Mouse (Mus musculus): ENCODE results near the gene Six3. TPM values are rescaled to one million over a fixed set of nuclear protein-coding genes. Genes with fewer than 3 reads are reported as not detected.

Six3 gene
- polyA plus RNA-seq, 1 experiment from 2014 or later, result not detected

GRCm38 (mm10) chr17:85631106-85631505, 17.7 kb downstream of the Six3 start:
- no peak overlapping the region for H3K27ac ChIP-seq (replicated peaks)
- H3K4me2 ChIP-seq, result no peak overlapping the region
- H3K9me3 ChIP-seq (replicated peaks), result no peaks in the 10 kb centered on the region
- no peak overlapping the region for H3K4me3 ChIP-seq (replicated peaks)
- H3K9ac ChIP-seq (replicated peaks), result no peak overlapping the region
- no peak for ATAC-seq (ENCODE audit: low FRiP score)
- H3K27me3 ChIP-seq (replicated peaks), result peaks cover 84% of the 10 kb centered on the region
- WGBS, result 50% methylated on average over 5 of the region's 5 CpGs
- no peaks in the 10 kb centered on the region for H3K4me1 ChIP-seq
- H3K36me3 ChIP-seq, result no peaks in the 10 kb centered on the region

GRCm38 (mm10) chr17:85633619-85634018, 20.2 kb downstream of the Six3 start:
- WGBS, result under 1% methylated on average over 13 of the region's 13 CpGs
- ATAC-seq (ENCODE audit: low FRiP score), result no peak
- peaks cover 74% of the 10 kb centered on the region for H3K27me3 ChIP-seq (replicated peaks)

GRCm38 (mm10) chr17:85637876-85638275, 24.5 kb downstream of the Six3 start:
- no peaks in the 10 kb centered on the region for H3K9me3 ChIP-seq (replicated peaks)
- no peaks in the 10 kb centered on the region for H3K4me1 ChIP-seq
- H3K4me2 ChIP-seq, result no peak overlapping the region
- 58% methylated on average over 6 of the region's 6 CpGs for WGBS
- H3K36me3 ChIP-seq, result no peaks in the 10 kb centered on the region
- peaks cover 67% of the 10 kb centered on the region for H3K27me3 ChIP-seq (replicated peaks)
- no peak overlapping the region for H3K27ac ChIP-seq (replicated peaks)
- no peak overlapping the region for H3K9ac ChIP-seq (replicated peaks)
- no peak for ATAC-seq (ENCODE audit: low FRiP score)
- H3K4me3 ChIP-seq (replicated peaks), result no peak overlapping the region

More at GRCm38 (mm10) chr17:85633619-85634018, 20.2 kb downstream of the Six3 start:
- H3K9me3 ChIP-seq (replicated peaks), result no peaks in the 10 kb centered on the region
- no peaks in the 10 kb centered on the region for H3K4me1 ChIP-seq
- no peak overlapping the region for H3K4me2 ChIP-seq
- H3K9ac ChIP-seq (replicated peaks), result no peak overlapping the region
- no peak overlapping the region for H3K4me3 ChIP-seq (replicated peaks)
- no peak overlapping the region for H3K27ac ChIP-seq (replicated peaks)
- H3K36me3 ChIP-seq, result no peaks in the 10 kb centered on the region

GRCm38 (mm10) chr17:85645312-85645711, 31.9 kb downstream of the Six3 start:
- Histone ChIP-seq H3K27me3 (replicated peaks) (peaks cover 80% of the 10 kb centered on the region), H3K36me3 (no peaks in the 10 kb centered on the region), H3K27ac (replicated peaks) (no peak overlapping the region), H3K9ac (replicated peaks) (peak overlapping the region; percentile 51), H3K4me1 (peaks cover 14% of the 10 kb centered on the region), H3K4me2 (peak overlapping the region; percentile 79), H3K4me3 (replicated peaks) (peak overlapping the region; percentile 39), H3K9me3 (replicated peaks) (no peaks in the 10 kb centered on the region)
- 5% methylated on average over 10 of the region's 12 CpGs for WGBS
- ATAC-seq (ENCODE audit: low FRiP score), result peak; percentile 52; the same call in 1 of the 2 replicates

GRCm38 (mm10) chr17:85645718-85646665, 32.6 kb downstream of the Six3 start:
- peak overlapping the region; percentile 51 for H3K9ac ChIP-seq (replicated peaks)
- ATAC-seq (ENCODE audit: low FRiP score), result peak; percentile 88
- H3K9me3 ChIP-seq (replicated peaks), result no peaks in the 10 kb centered on the region
- peaks cover 14% of the 10 kb centered on the region for H3K4me1 ChIP-seq
- H3K27ac ChIP-seq (replicated peaks), result no peak overlapping the region; the same call in 1 of the 2 replicates
- no peaks in the 10 kb centered on the region for H3K36me3 ChIP-seq
- WGBS, result 2% methylated on average over 36 of the region's 36 CpGs
- peaks cover 81% of the 10 kb centered on the region for H3K27me3 ChIP-seq (replicated peaks)
- peak overlapping the region; percentile 79 for H3K4me2 ChIP-seq
- H3K4me3 ChIP-seq (replicated peaks), result peak overlapping the region; percentile 39

GRCm38 (mm10) chr17:85660016-85660415, 46.6 kb downstream of the Six3 start:
- peaks cover 49% of the 10 kb centered on the region for H3K27me3 ChIP-seq (replicated peaks)
- H3K4me3 ChIP-seq (replicated peaks), result no peak overlapping the region
- H3K9me3 ChIP-seq (replicated peaks), result no peaks in the 10 kb centered on the region
- ATAC-seq (ENCODE audit: low FRiP score), result no peak
- no peaks in the 10 kb centered on the region for H3K36me3 ChIP-seq
- H3K9ac ChIP-seq (replicated peaks), result no peak overlapping the region
- H3K4me2 ChIP-seq, result no peak overlapping the region
- peaks cover 9% of the 10 kb centered on the region for H3K4me1 ChIP-seq
- H3K27ac ChIP-seq (replicated peaks), result no peak overlapping the region
- 77% methylated on average over 1 of the region's 1 CpGs for WGBS

- Histone ChIP-seq H3K27ac (replicated peaks) (no peak overlapping the region), H3K36me3 (no peaks in the 10 kb centered on the region), H3K9me3 (replicated peaks) (no peaks in the 10 kb centered on the region), H3K9ac (replicated peaks) (no peak overlapping the region), H3K27me3 (replicated peaks) (peaks cover 55% of the 10 kb centered on the region), H3K4me1 (peaks cover 13% of the 10 kb centered on the region), H3K4me3 (replicated peaks) (no peak overlapping the region), H3K4me2 (no peak overlapping the region)
- no peak for ATAC-seq (ENCODE audit: low FRiP score)
- 72% methylated on average over 5 of the region's 5 CpGs for WGBS
Observed at GRCm38 (mm10) chr17:85661521-85661920, 48.1 kb downstream of the Six3 start.

GRCm38 (mm10) chr17:85664202-85664601, 50.8 kb downstream of the Six3 start:
- Histone ChIP-seq H3K9ac (replicated peaks) (no peak overlapping the region), H3K27me3 (replicated peaks) (peaks cover 58% of the 10 kb centered on the region)

GRCm38 (mm10) chr17:85664618-85665320, 51.4 kb downstream of the Six3 start:
- Histone ChIP-seq H3K36me3 (no peaks in the 10 kb centered on the region), H3K9ac (replicated peaks) (no peak overlapping the region), H3K4me3 (replicated peaks) (peak overlapping the region; percentile 29), H3K27ac (replicated peaks) (no peak overlapping the region), H3K27me3 (replicated peaks) (peaks cover 54% of the 10 kb centered on the region), H3K4me1 (peaks cover 13% of the 10 kb centered on the region), H3K4me2 (peak overlapping the region; percentile 55), H3K9me3 (replicated peaks) (no peaks in the 10 kb centered on the region)
- WGBS, result 1% methylated on average over 20 of the region's 20 CpGs
- peak; percentile 90 for ATAC-seq (ENCODE audit: low FRiP score)

More at GRCm38 (mm10) chr17:85664202-85664601, 50.8 kb downstream of the Six3 start:
- no peaks in the 10 kb centered on the region for H3K9me3 ChIP-seq (replicated peaks)
- H3K4me3 ChIP-seq (replicated peaks), result no peak overlapping the region
- ATAC-seq (ENCODE audit: low FRiP score), result 0 out of 2 replicates have a peak, but pooled peaks have one; percentile 42
- WGBS, result 27% methylated on average over 2 of the region's 2 CpGs
- no peaks in the 10 kb centered on the region for H3K36me3 ChIP-seq
- H3K27ac ChIP-seq (replicated peaks), result no peak overlapping the region
- H3K4me2 ChIP-seq, result peak overlapping the region; percentile 55
- peaks cover 13% of the 10 kb centered on the region for H3K4me1 ChIP-seq
